Mouse (Mus musculus) layer of hippocampus, adult 18-20 months (tissue): Measurements from ENCODE around the gene Lama4. TPM values are rescaled to one million over a fixed set of nuclear protein-coding genes. Genes with fewer than 3 reads are reported as not detected.

Source experiments
- DNase-seq, 2 experiments: peaks; one replicate each; pipeline ENCODE4 v3.0.0; 2022; ENCODE audit warnings: low spot score in 2 of 2
- total RNA-seq, 2 experiments: library from RNA; stranded (reverse); gene quantifications; 2 replicates each; pipeline ENCODE4 v1.2.3; 2021

Lama4 gene
- total RNA-seq, 2 experiments from 2014 or later = 3.1 to 3.4 TPM

GRCm38 (mm10) chr10:39045111-39045510 lies 79.8 kb downstream of the Lama4 start:
- peak in 1 of 2 experiments; percentile 45 for DNase-seq

GRCm38 (mm10) chr10:39047775-39048174 lies 82.5 kb downstream of the Lama4 start:
- no peak for DNase-seq

- DNase-seq = peak in 1 of 2 experiments; percentile 9
Measured at GRCm38 (mm10) chr10:39049581-39050294, 84.4 kb downstream of the Lama4 start.

GRCm38 (mm10) chr10:39056050-39056449 lies 90.7 kb downstream of the Lama4 start:
- DNase-seq = no peak

GRCm38 (mm10) chr10:39064732-39065131 lies 99.4 kb downstream of the Lama4 start:
- DNase-seq = no peak

GRCm38 (mm10) chr10:39065449-39065848 lies 100.1 kb downstream of the Lama4 start:
- DNase-seq = peak in 1 of 2 experiments; percentile 41

- no peak for DNase-seq
Measured at GRCm38 (mm10) chr10:39066061-39066460, 100.7 kb downstream of the Lama4 start.

- peak in 1 of 2 experiments; percentile 59 for DNase-seq
Measured at GRCm38 (mm10) chr10:39066962-39067361, 101.6 kb downstream of the Lama4 start.

GRCm38 (mm10) chr10:39072048-39072447 lies 106.7 kb downstream of the Lama4 start:
- no peak for DNase-seq

GRCm38 (mm10) chr10:39096981-39097380 lies 131.7 kb downstream of the Lama4 start:
- DNase-seq = peak in 1 of 2 experiments; percentile 15

- no peak for DNase-seq
Measured at GRCm38 (mm10) chr10:39098746-39099145, 133.4 kb downstream of the Lama4 start.

- DNase-seq = no peak
Measured at GRCm38 (mm10) chr10:39104803-39105449, 139.6 kb downstream of the Lama4 start.

- no peak for DNase-seq
Measured at GRCm38 (mm10) chr10:39106413-39106812, 141.1 kb downstream of the Lama4 start.

- DNase-seq = no peak
Measured at GRCm38 (mm10) chr10:39106935-39107334, 141.6 kb downstream of the Lama4 start.

GRCm38 (mm10) chr10:39108837-39109488 lies 143.6 kb downstream of the Lama4 start:
- DNase-seq = no peak

GRCm38 (mm10) chr10:39109489-39109874 lies 144.2 kb downstream of the Lama4 start:
- no peak for DNase-seq

GRCm38 (mm10) chr10:39121412-39121811 lies 156.1 kb downstream of the Lama4 start:
- no peak for DNase-seq

- DNase-seq = peak; percentile 90 to 97
Measured at GRCm38 (mm10) chr10:39133462-39134310, 168.4 kb downstream of the Lama4 start, which contains the start of the genes Fam229b and Tube1. Gene Fam229b, minus strand, starts transcription at chr10:39133914. Gene Tube1, plus strand, starts transcription at chr10:39133976.

- DNase-seq = no peak
Measured at GRCm38 (mm10) chr10:39137766-39138165, 172.5 kb downstream of the Lama4 start.

- DNase-seq = no peak
Measured at GRCm38 (mm10) chr10:39138761-39139160, 173.4 kb downstream of the Lama4 start.

- no peak for DNase-seq
Measured at GRCm38 (mm10) chr10:39140843-39141242, 175.5 kb downstream of the Lama4 start.
